Mouse (Mus musculus): Measurements from ENCODE around the gene Wwox.

DNA sequence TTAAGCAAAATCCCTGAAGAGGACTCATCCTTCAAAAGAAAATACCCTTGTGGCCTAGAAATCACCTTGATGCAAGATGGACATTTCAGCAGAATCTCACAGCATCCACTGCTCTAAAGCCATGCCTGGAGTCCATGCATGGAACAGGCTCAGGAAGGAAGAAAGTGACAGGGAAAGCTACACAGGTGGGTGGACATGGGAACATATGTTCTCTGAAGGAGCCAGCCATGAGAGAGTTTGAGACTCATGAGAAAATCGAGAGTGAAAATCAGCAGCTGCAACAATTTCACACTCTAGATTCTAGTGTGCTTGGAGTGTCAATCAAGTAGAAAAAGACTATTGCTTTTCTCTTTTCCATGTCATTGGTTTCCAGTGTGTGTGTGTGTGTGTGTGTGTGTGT, 896.9 kb downstream of the Wwox start:
- TF ChIP-seq CTCF (IDR thresholded peaks at IDR 0.05; ENCODE audit: insufficient read depth, low read depth, low read length) (no peak), POLR2A (IDR thresholded peaks at IDR 0.05; ENCODE audit: insufficient read depth, low read depth, low read length) (no peak)
